Mouse (Mus musculus) lung, postnatal 4 days (tissue): Measurements from ENCODE around the gene Tmem138.
A peak's percentile ranks its signal among the peaks of the same experiment; 100 is the strongest.

Experiments used
- DNase-seq, 2 experiments: peaks; one replicate each; pipeline ENCODE4 v3.0.0; 2021

Tmem138 gene

DNA sequence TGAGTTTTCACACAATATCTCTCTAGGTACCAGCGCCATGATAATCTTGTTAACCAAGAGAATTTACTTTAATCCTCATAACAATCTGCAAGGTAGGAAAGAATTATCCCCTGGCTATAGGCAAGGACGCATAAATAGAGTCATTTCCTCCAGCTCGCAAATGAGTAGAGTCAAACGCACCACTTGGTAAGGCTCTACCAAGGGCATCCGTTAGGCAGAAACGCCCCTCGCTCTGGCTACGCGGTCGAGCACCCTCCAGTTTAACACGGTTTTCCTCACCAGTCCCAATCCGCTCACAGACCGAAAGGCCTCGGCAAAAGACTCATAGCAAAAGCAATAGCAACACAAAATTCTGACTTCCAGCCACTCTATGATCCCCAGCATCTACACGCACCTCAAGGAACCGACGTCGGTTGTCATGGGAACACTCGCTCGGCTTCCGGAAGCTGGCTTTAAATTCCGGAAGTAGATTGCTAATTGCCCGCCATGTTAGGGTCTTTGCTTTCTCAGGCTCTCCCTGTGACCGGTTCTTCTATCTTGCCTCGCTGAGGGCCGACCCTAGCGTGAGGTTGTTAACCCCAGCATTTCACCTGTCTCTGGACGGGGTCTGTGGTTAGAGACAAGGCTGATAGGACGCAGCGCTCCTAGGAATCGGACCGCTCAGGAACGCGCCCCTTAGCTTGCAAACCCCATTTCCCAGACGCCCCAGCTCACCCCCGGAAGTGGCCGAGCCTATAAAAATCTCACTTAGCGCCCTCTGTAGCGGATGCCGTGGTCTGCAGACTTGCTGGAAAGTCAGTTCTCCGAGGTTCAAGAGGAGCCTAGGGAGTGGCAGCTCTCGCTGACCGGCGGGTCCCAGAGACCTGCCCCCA is at the start of gene Tmem138, which contains the start of gene Cyb561a3:
Tmem138 (minus strand) TSS at position 673 of the 872 bp plus-strand sequence.
Cyb561a3 (plus strand) TSS at position 483 of the 872 bp plus-strand sequence.
- DNase-seq = peak; percentile 94 to 95

- DNase-seq = no peak
Observed at GRCm38 (mm10) chr19:10608573-10609240, 31.5 kb upstream of the Tmem138 start.

DNA sequence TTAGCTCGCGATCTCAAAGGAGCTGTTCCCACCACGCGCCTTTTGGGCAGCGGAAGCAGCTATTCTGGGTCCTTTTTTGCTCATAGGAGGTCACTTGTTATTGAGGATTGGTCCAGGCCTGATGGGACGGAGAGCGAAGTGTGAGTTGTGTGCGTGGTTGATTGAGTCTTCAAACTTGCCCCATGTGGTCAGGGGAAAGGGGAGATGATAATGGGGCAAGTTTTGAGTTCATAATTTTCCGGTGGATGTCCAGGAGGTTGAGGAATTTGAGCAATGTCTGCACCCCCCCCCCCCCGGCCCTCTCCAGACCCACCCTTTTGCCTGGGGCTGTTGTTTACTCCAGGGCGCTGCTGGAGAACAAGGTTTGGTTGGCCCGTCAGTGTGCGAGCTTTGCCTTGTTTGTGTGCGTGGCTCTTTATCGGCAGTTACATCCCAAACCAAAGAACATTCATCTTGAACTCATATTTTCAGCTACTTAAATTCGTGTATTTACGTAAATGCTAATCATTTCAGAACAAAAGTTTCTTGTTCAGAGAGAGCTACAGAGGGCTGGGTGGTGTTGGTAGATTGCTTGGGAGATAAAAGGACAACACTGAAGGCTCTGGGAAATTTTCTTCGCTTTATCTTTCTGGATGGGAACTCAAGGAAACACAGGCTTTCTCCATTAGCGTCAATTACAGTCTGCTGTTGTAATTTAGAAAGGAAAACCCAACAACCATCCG is 28.9 kb upstream of the Tmem138 start:
- DNase-seq = peak in 1 of 2 experiments; percentile 45

GRCm38 (mm10) chr19:10605293-10605900 is 28.2 kb upstream of the Tmem138 start, which contains the start of the genes Ddb1 and Tkfc:
Gene Ddb1 (plus strand): TSS chr19:10605327.
Gene Tkfc (minus strand): TSS chr19:10605654.
- DNase-seq = peak; percentile 99

DNA sequence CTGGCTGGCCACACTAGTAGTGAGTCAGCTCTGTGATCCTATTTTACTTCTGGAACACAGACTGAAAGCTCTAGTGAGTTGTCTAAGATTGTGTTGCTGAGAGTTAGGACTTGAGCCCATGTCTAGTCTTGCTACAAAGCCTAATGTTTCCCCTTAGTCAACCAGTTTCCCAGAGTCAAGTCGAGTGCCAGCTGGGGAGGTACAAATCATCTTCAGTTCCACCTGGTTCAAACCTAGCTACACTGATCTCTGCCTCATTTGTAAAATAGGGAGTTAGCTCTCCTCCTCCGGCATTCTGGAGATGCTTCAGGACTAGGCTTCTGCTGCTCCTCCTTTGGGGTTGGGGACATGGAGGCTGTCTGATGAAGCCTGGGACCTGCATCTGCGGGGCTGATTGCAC is 27.4 kb upstream of the Tmem138 start:
- DNase-seq = no peak

DNA sequence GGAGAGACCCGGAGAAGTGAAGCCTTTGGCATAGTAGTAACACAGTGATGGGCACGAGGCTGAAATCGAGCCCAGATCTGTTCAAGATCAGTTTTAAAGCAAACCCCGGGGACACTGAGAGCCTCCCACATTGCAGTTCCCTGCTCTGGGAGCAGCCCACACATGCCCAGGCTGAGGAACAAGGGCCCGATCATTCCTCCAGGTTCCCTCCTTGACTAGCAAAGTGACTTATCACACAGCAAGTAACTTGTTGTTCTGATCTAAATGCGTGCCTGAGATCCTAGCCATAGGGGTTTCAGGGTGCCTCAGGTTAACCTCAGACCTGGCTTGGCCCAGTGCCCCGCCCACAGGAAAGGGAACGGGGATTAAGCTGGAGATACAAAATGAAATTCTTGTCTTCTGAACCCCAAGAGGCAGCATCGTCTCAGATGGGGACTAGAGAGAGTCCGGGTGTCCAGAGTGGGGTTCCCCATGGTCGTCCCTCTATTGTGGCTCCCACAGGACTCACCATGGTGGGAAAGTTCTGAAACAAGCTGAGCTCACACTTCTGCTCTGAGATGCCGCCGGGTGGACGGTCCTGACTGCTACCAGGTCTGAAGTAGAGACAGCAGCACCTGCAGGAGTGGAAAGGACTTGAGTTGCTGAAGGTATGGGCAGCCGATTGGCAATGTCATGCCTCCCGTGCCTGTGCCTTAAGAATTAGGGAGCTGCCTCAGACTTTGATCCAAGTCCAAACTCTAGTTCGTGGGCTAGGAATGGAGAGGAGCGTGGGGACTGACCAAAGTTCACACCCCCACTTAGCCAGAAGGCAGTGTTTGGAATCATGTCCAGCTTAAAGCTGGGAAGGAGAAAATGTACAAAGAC is 26.7 kb upstream of the Tmem138 start:
- DNase-seq = no peak

- DNase-seq = peak; percentile 91 to 92
Observed at GRCm38 (mm10) chr19:10602787-10603186, 25.6 kb upstream of the Tmem138 start.

GRCm38 (mm10) chr19:10602247-10602769 is 25.1 kb upstream of the Tmem138 start:
- no peak for DNase-seq

DNA sequence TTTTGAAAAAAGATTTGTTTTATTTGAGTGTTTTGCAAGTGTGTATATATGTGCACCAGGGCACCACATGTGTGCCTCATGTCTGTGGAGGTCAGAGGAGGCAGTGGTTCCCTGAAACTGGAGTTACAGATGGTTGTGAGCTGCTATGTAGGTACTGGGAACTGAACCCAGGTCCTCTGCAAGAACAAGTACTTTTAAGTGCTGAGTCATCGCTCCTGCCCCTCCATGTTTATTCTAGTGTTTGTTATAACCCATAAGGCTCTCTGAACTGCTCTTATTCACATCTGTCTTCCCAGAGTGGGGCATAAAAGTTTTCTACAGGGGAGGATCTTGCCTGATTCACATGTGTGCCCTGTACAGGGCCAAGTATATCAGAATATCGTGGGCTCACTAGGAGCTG is 22.5 kb upstream of the Tmem138 start:
- DNase-seq = no peak

DNA sequence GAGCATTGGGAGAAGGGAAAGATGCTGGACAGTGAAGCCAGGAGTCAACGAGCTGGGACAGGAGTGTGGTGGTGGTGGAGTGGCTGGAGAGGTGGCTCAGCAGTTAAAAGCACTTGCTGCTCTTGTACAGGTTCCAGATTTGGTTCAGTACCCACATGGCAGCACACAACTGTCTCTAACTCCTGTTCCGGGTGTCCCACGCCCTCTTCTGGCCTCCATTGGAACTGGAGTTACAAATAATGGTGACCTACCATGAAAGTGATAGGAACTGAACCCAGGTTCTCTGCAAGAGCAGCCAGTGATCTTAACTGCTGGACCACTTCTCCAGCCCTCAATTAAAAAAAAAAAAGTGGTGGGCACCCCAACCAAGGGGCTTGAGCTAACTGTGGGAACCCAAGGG is 21.0 kb upstream of the Tmem138 start:
- peak in 1 of 2 experiments; percentile 16 for DNase-seq

GRCm38 (mm10) chr19:10591659-10592377 is 14.7 kb upstream of the Tmem138 start:
- no peak for DNase-seq

- DNase-seq = no peak
Observed at GRCm38 (mm10) chr19:10590301-10590700, 13.1 kb upstream of the Tmem138 start.

- no peak for DNase-seq
Observed at GRCm38 (mm10) chr19:10589127-10589857, 12.1 kb upstream of the Tmem138 start.

DNA sequence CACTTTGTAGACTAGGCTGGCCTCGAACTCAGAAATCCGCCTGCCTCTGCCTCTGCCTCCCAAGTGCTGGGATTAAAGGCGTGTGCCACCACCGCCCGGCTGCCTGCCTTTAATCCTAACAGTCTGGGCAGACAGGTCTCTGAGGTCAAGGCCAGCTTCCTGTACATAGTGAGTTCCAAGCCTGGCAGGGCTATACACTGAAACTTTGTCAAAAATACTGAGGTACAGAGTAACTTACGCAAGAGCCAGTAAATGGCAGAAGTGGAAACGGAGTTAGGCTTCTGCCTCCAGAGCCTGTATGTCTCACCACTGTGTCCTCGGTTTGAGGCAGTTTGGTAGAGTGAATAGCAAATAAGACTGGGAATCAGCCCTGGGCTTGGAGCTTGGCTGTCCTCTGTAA is 10.1 kb upstream of the Tmem138 start:
- DNase-seq = no peak

DNA sequence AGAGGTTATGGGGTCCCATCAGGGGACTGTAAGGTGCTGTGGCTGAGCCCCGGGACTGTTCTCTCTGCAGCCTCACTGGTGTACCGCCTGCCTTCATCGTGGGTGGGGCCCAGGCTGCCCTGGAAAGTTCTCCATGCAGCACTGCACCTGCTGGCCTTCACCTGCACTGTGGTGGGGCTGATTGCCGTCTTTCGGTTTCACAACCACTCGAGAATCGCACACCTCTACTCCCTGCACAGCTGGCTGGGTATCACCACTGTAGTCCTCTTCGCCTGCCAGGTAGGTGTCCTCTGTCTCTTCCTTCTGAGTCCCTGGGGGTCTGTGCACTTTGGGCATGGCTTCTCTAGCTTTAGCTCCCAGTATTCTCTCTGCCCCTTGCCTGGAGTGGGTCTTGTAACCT is 8.0 kb upstream of the Tmem138 start:
- DNase-seq = no peak

DNA sequence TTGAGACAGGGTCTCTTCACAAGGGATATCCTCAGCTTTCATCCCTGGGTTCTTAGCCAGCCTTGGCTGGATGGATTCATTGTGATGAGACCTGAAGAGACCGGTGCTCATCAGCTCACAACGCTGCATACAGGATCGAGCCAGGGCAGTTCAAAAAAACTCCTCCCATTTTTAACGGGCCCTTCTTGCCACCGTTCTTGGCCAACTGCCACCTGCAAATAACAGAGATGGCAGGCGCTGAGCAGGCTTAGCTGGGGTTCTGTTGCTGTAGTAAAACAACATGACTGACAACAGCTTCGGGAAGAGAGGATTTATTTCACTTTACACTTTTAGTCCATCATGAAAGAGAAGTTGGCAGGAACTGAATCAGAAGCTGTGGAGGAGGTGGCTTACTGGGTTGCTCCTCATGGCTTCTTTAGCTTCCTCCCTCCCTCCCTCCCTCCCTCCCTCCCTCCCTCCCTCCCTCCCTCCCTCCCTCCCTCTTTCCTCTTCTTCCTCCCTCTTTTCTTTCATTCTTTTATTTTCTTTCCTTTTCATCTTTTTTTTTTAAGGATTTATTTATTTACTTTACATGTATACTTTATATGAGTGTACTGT is 6.5 kb upstream of the Tmem138 start:
- no peak for DNase-seq

DNA sequence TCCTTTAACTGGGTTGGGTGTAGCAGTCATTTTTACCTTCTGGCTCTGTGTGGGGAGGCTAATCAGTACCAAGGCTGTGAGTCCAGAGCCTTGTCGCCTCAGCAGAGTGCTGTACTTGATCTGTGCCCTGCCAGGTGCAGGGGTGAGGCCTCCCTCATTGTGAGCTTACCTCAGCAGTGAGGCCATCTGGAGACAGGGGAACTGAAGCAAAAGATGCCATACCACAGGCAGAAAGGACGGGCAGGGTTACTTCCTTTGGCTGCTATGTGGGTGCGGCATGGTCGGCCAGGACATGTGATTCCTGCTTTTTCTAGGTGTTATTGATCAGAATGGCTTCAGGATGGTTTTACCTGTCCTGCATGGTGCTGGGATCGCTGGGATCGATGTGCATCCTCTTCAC is 4.8 kb upstream of the Tmem138 start:
- DNase-seq = no peak

DNA sequence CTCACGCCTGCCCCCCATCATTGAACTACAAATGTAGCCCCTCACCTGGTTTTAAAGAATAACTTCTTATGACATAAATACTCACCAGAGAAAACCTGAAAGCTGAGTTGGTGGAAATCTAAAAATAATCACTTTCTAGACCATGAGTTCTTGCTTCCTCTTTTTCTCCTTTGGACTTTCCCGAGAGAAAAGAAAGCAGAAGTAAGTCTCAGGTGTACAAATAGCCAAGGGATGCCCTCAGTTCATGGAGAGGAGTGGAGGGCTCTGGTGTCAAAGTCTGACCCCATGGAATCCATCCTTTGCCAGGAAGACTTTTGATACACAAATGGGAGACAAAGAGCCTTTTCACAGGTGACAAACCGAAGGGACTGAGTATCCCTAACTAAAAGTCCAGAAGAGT is 3.6 kb upstream of the Tmem138 start:
- DNase-seq = no peak

DNA sequence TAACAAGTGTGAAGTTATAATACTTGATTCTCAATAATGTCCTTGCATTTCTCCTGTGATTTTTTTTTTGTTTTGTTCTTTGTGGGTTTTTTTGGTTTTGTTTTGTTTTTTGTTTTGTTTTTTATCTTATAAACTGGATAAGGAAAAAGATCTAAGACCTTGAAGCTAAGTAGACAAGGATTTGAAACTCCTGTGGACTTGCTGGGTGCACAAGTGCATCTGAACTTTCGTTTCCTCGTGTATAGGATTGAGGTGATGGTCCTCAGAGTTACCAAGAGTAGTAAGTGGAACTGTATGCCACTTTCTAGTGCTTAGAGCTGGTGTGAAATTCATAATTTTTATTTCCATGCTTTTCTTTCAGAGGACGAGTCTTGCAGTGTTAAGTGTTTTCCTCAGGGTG is 2.9 kb upstream of the Tmem138 start:
- DNase-seq = no peak

GRCm38 (mm10) chr19:10569627-10570026 is 7.5 kb downstream of the Tmem138 start:
- DNase-seq = no peak
